In genomic region chr5:75880088-75880684, GRCm38 (mm10) we compare ENCODE assay signal across 10 mouse cellular contexts.
DNase-seq lines count a peak whose midpoint lies in the region; ATAC-seq and TF ChIP-seq lines count a peak whose summit lies in the region.
"Had no signal": no experiment of that assay in that cellular context is flagged by ENCODE, and none has a peak within 500 bp of the region (broad histone marks: within the 10 kb centered on the region; RNA-seq: fewer than 3 reads in every experiment).

No protein-coding gene starts in this region.

- ATAC-seq in liver, embryonic 14.5 days (ENCODE audit: insufficient read depth) = no peak
- no peak for ATAC-seq in liver, embryonic 12.5 days
- ATAC-seq in Patski = no peak
- no peak for ATAC-seq in limb, embryonic 14.5 days (ENCODE audit: low FRiP score, low read depth)
- ATAC-seq: forebrain, embryonic 13.5 days; midbrain, embryonic 16.5 days had no signal

- CTCF ChIA-PET in Patski (lab: Charles Lee) = interaction anchor here (1.0 to 1.2 kb wide), 2 partner anchors 9 to 10 kb away, joined by 4 read pairs; no protein-coding TSS in a partner anchor

- H3K4me3 ChIP-seq in gastrocnemius, adult 2 months = no peak overlapping the region
- no peak overlapping the region for H3K4me3 ChIP-seq in liver, embryonic 14.5 days (ENCODE audit: insufficient read depth in 1 of 2, low read depth in 2 of 2, low read length in 2 of 2)
- no peak overlapping the region for H3K4me3 ChIP-seq in liver, embryonic 12.5 days
- no peak overlapping the region for H3K4me3 ChIP-seq in limb, embryonic 14.5 days (replicated peaks; ENCODE audit: low read length)
- H3K4me3 ChIP-seq: forebrain, embryonic 13.5 days had no signal

- no peaks in the 10 kb centered on the region for H3K36me3 ChIP-seq in liver, embryonic 14.5 days (replicated peaks; ENCODE audit: control insufficient read depth, insufficient read depth, low read depth)
- H3K36me3 ChIP-seq in liver, embryonic 12.5 days = no peaks in the 10 kb centered on the region
- no peaks in the 10 kb centered on the region for H3K36me3 ChIP-seq in limb, embryonic 14.5 days (ENCODE audit: control insufficient read depth, insufficient read depth, low read length)

- WGBS in liver, embryonic 14.5 days (ENCODE audit: insufficient replicate concordance) = 47% methylated on average over 10 of the region's 10 CpGs
- 47% methylated on average over 10 of the region's 10 CpGs for WGBS in liver, embryonic 12.5 days (ENCODE audit: insufficient replicate concordance)
- WGBS in limb, embryonic 14.5 days = 42% methylated on average over 10 of the region's 10 CpGs

- H3K4me2 ChIP-seq in liver, embryonic 14.5 days (ENCODE audit: low read depth) = no peak overlapping the region
- H3K4me2 ChIP-seq in liver, embryonic 12.5 days = no peak overlapping the region
- no peak overlapping the region for H3K4me2 ChIP-seq in limb, embryonic 14.5 days (replicated peaks; ENCODE audit: low read depth, low read length, severe bottlenecking)
- H3K4me2 ChIP-seq: forebrain, embryonic 13.5 days had no signal

- no peaks in the 10 kb centered on the region for H3K9me3 ChIP-seq in liver, embryonic 14.5 days (ENCODE audit: control insufficient read depth, low read length)
- H3K9me3 ChIP-seq in liver, embryonic 12.5 days (replicated peaks) = no peaks in the 10 kb centered on the region
- H3K9me3 ChIP-seq in limb, embryonic 14.5 days (ENCODE audit: control insufficient read depth, low read length) = peaks cover 4% of the 10 kb centered on the region; the same call in 1 of the 2 replicates
- H3K9me3 ChIP-seq: forebrain, embryonic 13.5 days had no signal

- no peak for DNase-seq in gastrocnemius, adult 2 months
- DNase-seq in gastrocnemius, postnatal 10 days = no peak
- no peak for DNase-seq in liver, embryonic 14.5 days (ENCODE audit: low read depth in 3 of 3, low spot score in 3 of 3)
- DNase-seq in Patski (ENCODE audit: low read depth, low spot score) = no peak
- no peak for DNase-seq in limb, embryonic 14.5 days (ENCODE audit: low spot score)
- no peak for DNase-seq in frontal cortex, adult 2 months (ENCODE audit: extremely low spot score in 1 of 2, low spot score in 1 of 2)
- no peak for DNase-seq in ovary, postnatal 14 days (ENCODE audit: low spot score)

- in situ Hi-C loops in Patski (cut with MboI; ENCODE audit: low pct_unique_long_range_greater_than_20kb) = no loop called here

- TF ChIP-seq EP300 in liver, embryonic 14.5 days (IDR thresholded peaks at IDR 0.05; ENCODE audit: low read depth) = no peak

- POLR2A ChIA-PET in Patski (lab: Charles Lee) = no interaction called here

- intact Hi-C loops in gastrocnemius, adult 2 months (cut with DNase I) = no loop called here

- peak; percentile 27; the same call in 1 of the 2 replicates for TF ChIP-seq CTCF in gastrocnemius, adult 2 months (IDR thresholded peaks at IDR 0.05)
- peak; percentile 61 for TF ChIP-seq CTCF in liver, embryonic 14.5 days (IDR thresholded peaks at IDR 0.05; ENCODE audit: low read depth)
- TF ChIP-seq CTCF in Patski (IDR thresholded peaks at IDR 0.05) = peak; percentile 24

- no peaks in the 10 kb centered on the region for H3K27me3 ChIP-seq in liver, embryonic 14.5 days (ENCODE audit: control insufficient read depth, insufficient read depth, low read length)
- H3K27me3 ChIP-seq in liver, embryonic 12.5 days (replicated peaks) = no peaks in the 10 kb centered on the region
- no peaks in the 10 kb centered on the region for H3K27me3 ChIP-seq in Patski
- no peaks in the 10 kb centered on the region for H3K27me3 ChIP-seq in limb, embryonic 14.5 days (ENCODE audit: control insufficient read depth, insufficient read depth, low read length)
- H3K27me3 ChIP-seq: forebrain, embryonic 13.5 days had no signal

- no peak overlapping the region for H3K9ac ChIP-seq in liver, embryonic 14.5 days (replicated peaks)
- H3K9ac ChIP-seq in liver, embryonic 12.5 days = no peak overlapping the region
- H3K9ac ChIP-seq in limb, embryonic 14.5 days (ENCODE audit: low read depth, low read length, severe bottlenecking) = peak overlapping the region; percentile 4; the same call in 1 of the 2 replicates
- H3K9ac ChIP-seq: forebrain, embryonic 13.5 days had no signal

- H3K4me1 ChIP-seq in liver, embryonic 14.5 days (replicated peaks; ENCODE audit: control insufficient read depth in 2 of 2, insufficient read depth in 2 of 2, low read length in 1 of 2) = 0 out of 4 replicates have a peak, but pooled peaks cover 0 to 2% of the 10 kb centered on the region in 2 experiments
- H3K4me1 ChIP-seq in liver, embryonic 12.5 days = peaks cover 8% of the 10 kb centered on the region; the same call in 1 of the 2 replicates
- H3K4me1 ChIP-seq in limb, embryonic 14.5 days (ENCODE audit: control insufficient read depth, insufficient read depth, low read length) = peaks cover 6% of the 10 kb centered on the region
- H3K4me1 ChIP-seq: forebrain, embryonic 13.5 days had no signal

- no peak overlapping the region for H3K27ac ChIP-seq in gastrocnemius, adult 2 months
- no peak overlapping the region for H3K27ac ChIP-seq in liver, embryonic 14.5 days
- no peak overlapping the region for H3K27ac ChIP-seq in liver, embryonic 12.5 days
- H3K27ac ChIP-seq in limb, embryonic 14.5 days (replicated peaks; ENCODE audit: low read depth, low read length) = 0 out of 2 replicates have a peak overlapping the region, but pooled peaks have one; percentile 43
- H3K27ac ChIP-seq: forebrain, embryonic 13.5 days had no signal

- no peak for TF ChIP-seq POLR2A in limb, embryonic 14.5 days (IDR thresholded peaks at IDR 0.05; ENCODE audit: borderline replicate concordance, extremely low read depth, insufficient read depth, insufficient read length)
